Mouse (Mus musculus) hindbrain, postnatal 0 days (tissue): ENCODE measurements around the gene Col5a2. TPM values are rescaled to one million over a fixed set of nuclear protein-coding genes. Genes with fewer than 3 reads are reported as not detected.

Experiments
- ATAC-seq: fragments of 200-750 bp; cut with Nextera tagmentation; 2 replicates; pipeline ENCODE4 v1.8.0; 2017; ENCODE audit warnings: mild to moderate bottlenecking, moderate TSS enrichment, moderate library complexity
- DNase-seq: peaks from one replicate; pipeline ENCODE4 v3.0.0-alpha.2; 2015; ENCODE audit warnings: low spot score
- H3K27ac ChIP-seq: fragments of 300-500 bp; sonication (generic); 2 replicates; pipeline ENCODE4 v1.5.1; 2014; ENCODE audit warnings: mild to moderate bottlenecking
- H3K27me3 ChIP-seq: fragments of 300-500 bp; sonication (generic); 2 replicates; pipeline ENCODE4 v1.6.1; 2014; ENCODE audit warnings: low read length, mixed read lengths; ENCODE audit not compliant: insufficient read depth
- H3K36me3 ChIP-seq: fragments of 300-500 bp; sonication (generic); 2 replicates; pipeline ENCODE4 v1.6.1; 2014; ENCODE audit warnings: low read length, mixed read lengths; ENCODE audit not compliant: insufficient read depth
- H3K4me1 ChIP-seq: fragments of 300-500 bp; sonication (generic); 2 replicates; pipeline ENCODE4 v1.6.1; 2014; ENCODE audit warnings: antibody characterized with exemption, low read length, mixed read lengths; ENCODE audit not compliant: insufficient read depth
- H3K4me2 ChIP-seq: fragments of 300-500 bp; sonication (generic); 2 replicates; pipeline ENCODE4 v1.6.1; 2014; ENCODE audit warnings: low read depth, mild to moderate bottlenecking, low read length, moderate library complexity, mixed read lengths
- H3K4me3 ChIP-seq: fragments of 300-500 bp; sonication (generic); 2 replicates; pipeline ENCODE4 v1.5.1; 2014; ENCODE audit warnings: low read length
- H3K9ac ChIP-seq: fragments of 300-500 bp; sonication (generic); replicated peaks from 2 replicates; pipeline ENCODE4 v1.6.1; 2014; ENCODE audit warnings: mild to moderate bottlenecking, low read length, moderate library complexity, mixed read lengths
- H3K9me3 ChIP-seq: fragments of 300-500 bp; sonication (generic); 2 replicates; pipeline ENCODE4 v1.6.1; 2016; ENCODE audit warnings: low read length, mixed read lengths
- CTCF ChIP-seq: IDR thresholded peaks from 2 replicates; pipeline ENCODE4 v1.5.1; 2016; ENCODE audit warnings: antibody characterized with exemption, control low read depth, low read depth
- WGBS: fragments of 180-500 bp; shearing (Covaris S2); extraction: QIAGEN DNeasy Blood & Tissue Kit; methylation state at CpG from one replicate; pipeline ENCODE4 v1.1.7; 2014; 5-methylcytosine and 5-hydroxymethylcytosine counted together
- polyA plus RNA-seq: library from polyadenylated mRNA; unstranded; fragments of >200 nt; fragmentation: Nextera tagmentation; extraction: Ambion mirVana; gene quantifications from 2 replicates; pipeline ENCODE4 v1.2.1, GENCODE M21; 2015
- total RNA-seq: library from RNA; depleted of rRNA; stranded (reverse); fragments of >200 nt; gene quantifications from 2 replicates; pipeline ENCODE4 v1.2.3, GENCODE M21; 2014; rRNA removed

The Col5a2 gene
- total and polyA plus RNA-seq, 2 experiments from 2014 or later, result 7.3 to 17.9 TPM

DNA sequence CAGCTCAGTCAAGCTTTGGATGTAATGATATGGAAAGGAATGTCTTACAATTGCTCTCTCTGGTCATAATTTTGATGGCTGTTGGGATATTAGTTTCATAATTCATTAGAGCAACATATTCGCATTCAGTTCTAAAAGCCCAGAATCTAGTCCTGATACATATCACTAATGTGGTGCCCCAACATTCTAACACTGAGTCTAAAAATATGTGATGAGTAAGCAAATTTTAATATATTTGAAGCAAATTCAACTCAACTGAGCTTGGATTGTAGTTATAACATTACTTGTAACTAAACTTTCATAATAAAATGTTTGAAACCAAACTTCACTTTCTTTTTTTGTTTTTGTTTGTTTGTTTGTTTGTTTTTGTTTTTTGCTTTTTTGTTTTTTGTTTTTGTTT lies 173.9 kb downstream of the Col5a2 start:
- 97% methylated on average over 1 of the region's 1 CpGs for WGBS
- no peak overlapping the region for H3K27ac ChIP-seq
- TF ChIP-seq CTCF, result no peak
- no peaks in the 10 kb centered on the region for H3K27me3 ChIP-seq
- no peak overlapping the region for H3K9ac ChIP-seq
- H3K4me1 ChIP-seq, result no peaks in the 10 kb centered on the region
- H3K9me3 ChIP-seq, result no peaks in the 10 kb centered on the region
- no peak for ATAC-seq
- no peak overlapping the region for H3K4me3 ChIP-seq
- no peak for DNase-seq
- H3K4me2 ChIP-seq, result no peak overlapping the region
- H3K36me3 ChIP-seq, result no peaks in the 10 kb centered on the region

Other genes with a start within 250 kb of the Col5a2 start
- 112 and 117 TPM in 2 replicates for gene Col3a1, start 191.7 kb downstream of the Col5a2 start, total RNA-seq
- gene Col3a1, start 191.7 kb downstream of the Col5a2 start, polyA plus RNA-seq, result 114 and 120 TPM in 2 replicates